Mouse (Mus musculus): ENCODE data around the gene Adal. TPM values are rescaled to one million over a fixed set of nuclear protein-coding genes. Genes with fewer than 3 reads are reported as not detected.
"Not testable (repeated sequence)": the region's sequence is repeated elsewhere in the genome, so short reads cannot be mapped to it uniquely, and the experiment has no call there.

Adal gene
- 0.38 and 1.3 TPM in 2 replicates for polyA plus RNA-seq (2012; rRNA removed)

DNA sequence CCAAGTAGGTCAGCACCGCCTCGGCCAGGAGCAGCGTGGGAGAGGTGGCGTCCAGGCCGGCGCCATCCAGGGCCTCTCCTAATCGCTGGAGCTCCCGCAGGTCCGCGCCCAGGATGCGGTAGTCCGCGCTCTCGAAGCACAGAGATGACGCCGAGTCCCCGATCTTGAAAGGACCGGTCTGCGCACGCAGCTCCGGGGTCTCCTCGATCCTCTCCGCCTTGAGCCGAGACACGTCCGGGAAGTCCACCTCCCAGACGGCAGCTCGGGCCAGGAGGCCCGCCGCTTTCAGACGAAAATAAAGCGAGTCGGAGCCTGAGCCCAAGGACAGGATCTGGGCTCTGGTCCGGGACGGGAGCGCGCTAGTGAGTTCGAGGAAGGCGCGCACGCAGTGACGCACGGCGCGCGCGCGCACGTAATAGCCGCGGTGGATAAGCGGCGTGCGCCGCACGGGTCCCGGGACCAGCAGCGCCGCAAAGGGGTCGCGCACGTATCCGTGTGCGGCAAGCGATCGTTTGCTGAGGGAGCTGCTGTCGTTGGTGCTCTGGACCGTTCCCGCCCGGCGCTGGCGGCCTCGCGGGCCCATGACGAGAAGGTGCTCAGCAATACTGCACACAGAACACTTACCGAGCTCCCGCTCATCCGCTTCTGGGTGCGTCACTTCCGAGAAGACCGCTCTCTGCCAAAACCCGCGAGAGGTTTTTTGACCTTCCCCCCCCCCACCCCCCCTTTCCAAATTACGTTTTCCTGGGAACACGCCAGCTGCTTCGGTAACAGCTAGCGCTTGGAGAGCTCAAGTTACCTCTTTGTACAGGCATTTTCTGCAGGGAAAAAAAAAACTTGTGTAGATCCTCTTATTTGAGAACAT, at the start of gene Adal, which contains the start of gene Lcmt2:
Gene Adal, plus strand, starts transcription at position 411 of the 865 bp plus-strand sequence.
Gene Lcmt2, minus strand, starts transcription at position 636 of the 865 bp plus-strand sequence.
- H3K27me3 ChIP-seq (ENCODE audit: control insufficient read depth, insufficient read depth, low read length): no peaks in the 10 kb centered on the region
- H3K27ac ChIP-seq (ENCODE audit: insufficient read depth, low read depth, low read length): peak within 1 kb of the TSS; percentile 90
- TF ChIP-seq CTCF (IDR thresholded peaks at IDR 0.05; ENCODE audit: extremely low read depth, insufficient read length, insufficient replicate concordance, low read depth, low read length) (no peak), POLR2A (IDR thresholded peaks at IDR 0.05; ENCODE audit: low read depth, low read length) (peak; percentile 66; the same call in 1 of the 2 replicates)
- under 1% methylated on average over 87 of the region's 87 CpGs for WGBS
- H3K4me1 ChIP-seq (ENCODE audit: control insufficient read depth, insufficient read depth, insufficient read length, low read length): peaks cover 10% of the 10 kb centered on the region; the same call in 1 of the 2 replicates
- 0 out of 2 replicates have a peak, but pooled peaks cover 2% of the 10 kb centered on the region for H3K36me3 ChIP-seq (ENCODE audit: control insufficient read depth, insufficient read depth, low read length)
- peak within 1 kb of the TSS; percentile 92 for H3K4me3 ChIP-seq (ENCODE audit: low read depth, low read length)

- WGBS: 13% methylated on average over 9 of the region's 9 CpGs
These were observed 38.2 kb upstream of the Adal start for GRCm38 (mm10) chr2:121102051-121102450.

GRCm38 (mm10) chr2:121105940-121106339, 34.3 kb upstream of the Adal start:
- no peaks in the 10 kb centered on the region for H3K4me1 ChIP-seq (ENCODE audit: control insufficient read depth, insufficient read depth, insufficient read length, low read length)
- no peaks in the 10 kb centered on the region for H3K27me3 ChIP-seq (ENCODE audit: control insufficient read depth, insufficient read depth, low read length)
- no peak overlapping the region for H3K27ac ChIP-seq (ENCODE audit: insufficient read depth, low read depth, low read length)
- no peak for TF ChIP-seq CTCF (IDR thresholded peaks at IDR 0.05; ENCODE audit: extremely low read depth, insufficient read length, insufficient replicate concordance, low read depth, low read length)
- no peak for TF ChIP-seq POLR2A (IDR thresholded peaks at IDR 0.05; ENCODE audit: low read depth, low read length)
- no peak overlapping the region for H3K4me3 ChIP-seq (ENCODE audit: low read depth, low read length)
- no peaks in the 10 kb centered on the region for H3K36me3 ChIP-seq (ENCODE audit: control insufficient read depth, insufficient read depth, low read length)

More at GRCm38 (mm10) chr2:121102051-121102450, 38.2 kb upstream of the Adal start:
- TF ChIP-seq POLR2A (IDR thresholded peaks at IDR 0.05; ENCODE audit: low read depth, low read length): no peak
- TF ChIP-seq CTCF (IDR thresholded peaks at IDR 0.05; ENCODE audit: extremely low read depth, insufficient read length, insufficient replicate concordance, low read depth, low read length): no peak
- H3K27me3 ChIP-seq (ENCODE audit: control insufficient read depth, insufficient read depth, low read length): no peaks in the 10 kb centered on the region
- no peak overlapping the region for H3K27ac ChIP-seq (ENCODE audit: insufficient read depth, low read depth, low read length)
- H3K4me3 ChIP-seq (ENCODE audit: low read depth, low read length): no peak overlapping the region
- no peaks in the 10 kb centered on the region for H3K4me1 ChIP-seq (ENCODE audit: control insufficient read depth, insufficient read depth, insufficient read length, low read length)
- H3K36me3 ChIP-seq (ENCODE audit: control insufficient read depth, insufficient read depth, low read length): no peaks in the 10 kb centered on the region

GRCm38 (mm10) chr2:121109695-121110094, 30.5 kb upstream of the Adal start, which contains the start of gene Tgm7:
Tgm7 (minus strand) TSS chr2:121109795.
- Histone ChIP-seq H3K36me3 (ENCODE audit: control insufficient read depth, insufficient read depth, low read length) (no peaks in the 10 kb centered on the region), H3K27me3 (ENCODE audit: control insufficient read depth, insufficient read depth, low read length) (no peaks in the 10 kb centered on the region), H3K4me1 (ENCODE audit: control insufficient read depth, insufficient read depth, insufficient read length, low read length) (no peaks in the 10 kb centered on the region), H3K4me3 (ENCODE audit: low read depth, low read length) (no peak within 1 kb of the TSS), H3K27ac (ENCODE audit: insufficient read depth, low read depth, low read length) (no peak within 1 kb of the TSS)
- TF ChIP-seq CTCF (IDR thresholded peaks at IDR 0.05; ENCODE audit: extremely low read depth, insufficient read length, insufficient replicate concordance, low read depth, low read length) (no peak), POLR2A (IDR thresholded peaks at IDR 0.05; ENCODE audit: low read depth, low read length) (no peak)
- 83% methylated on average over 4 of the region's 4 CpGs for WGBS

DNA sequence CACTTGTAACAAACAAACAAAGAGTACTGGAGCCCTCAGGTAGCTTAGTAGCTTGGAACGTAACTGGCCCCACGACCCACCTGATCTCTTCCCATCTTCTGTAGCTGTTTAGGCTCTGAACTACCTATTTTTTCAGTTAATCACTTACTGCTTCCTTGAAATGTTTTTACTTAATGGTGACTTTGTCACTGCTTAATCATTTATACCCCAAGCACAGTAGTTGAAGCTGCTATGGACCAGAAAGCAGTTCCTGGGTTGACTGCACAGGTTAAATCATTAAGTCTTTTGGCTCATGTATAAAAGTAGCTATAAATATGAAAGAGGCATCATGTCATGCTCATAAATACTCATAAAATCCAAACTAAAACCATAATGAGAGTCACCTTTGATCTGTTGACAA, 24.8 kb upstream of the Adal start:
- H3K27me3 ChIP-seq (ENCODE audit: control insufficient read depth, insufficient read depth, low read length): no peaks in the 10 kb centered on the region
- TF ChIP-seq POLR2A (IDR thresholded peaks at IDR 0.05; ENCODE audit: low read depth, low read length) (no peak), CTCF (IDR thresholded peaks at IDR 0.05; ENCODE audit: extremely low read depth, insufficient read length, insufficient replicate concordance, low read depth, low read length) (no peak)
- no peak overlapping the region for H3K27ac ChIP-seq (ENCODE audit: insufficient read depth, low read depth, low read length)
- no peaks in the 10 kb centered on the region for H3K4me1 ChIP-seq (ENCODE audit: control insufficient read depth, insufficient read depth, insufficient read length, low read length)
- H3K4me3 ChIP-seq (ENCODE audit: low read depth, low read length): no peak overlapping the region
- WGBS: 86% methylated on average over 2 of the region's 2 CpGs
- no peaks in the 10 kb centered on the region for H3K36me3 ChIP-seq (ENCODE audit: control insufficient read depth, insufficient read depth, low read length)

GRCm38 (mm10) chr2:121119260-121119659, 21.0 kb upstream of the Adal start:
- WGBS: 86% methylated on average over 3 of the region's 3 CpGs
- Histone ChIP-seq H3K4me1 (ENCODE audit: control insufficient read depth, insufficient read depth, insufficient read length, low read length) (no peaks in the 10 kb centered on the region), H3K27ac (ENCODE audit: insufficient read depth, low read depth, low read length) (no peak overlapping the region), H3K4me3 (ENCODE audit: low read depth, low read length) (no peak overlapping the region), H3K27me3 (ENCODE audit: control insufficient read depth, insufficient read depth, low read length) (no peaks in the 10 kb centered on the region), H3K36me3 (ENCODE audit: control insufficient read depth, insufficient read depth, low read length) (no peaks in the 10 kb centered on the region)
- TF ChIP-seq CTCF (IDR thresholded peaks at IDR 0.05; ENCODE audit: extremely low read depth, insufficient read length, insufficient replicate concordance, low read depth, low read length): no peak
- TF ChIP-seq POLR2A (IDR thresholded peaks at IDR 0.05; ENCODE audit: low read depth, low read length): no peak

- H3K4me3 ChIP-seq (ENCODE audit: low read depth, low read length); H3K27me3 ChIP-seq (ENCODE audit: control insufficient read depth, insufficient read depth, low read length); H3K4me1 ChIP-seq (ENCODE audit: control insufficient read depth, insufficient read depth, insufficient read length, low read length); H3K36me3 ChIP-seq (ENCODE audit: control insufficient read depth, insufficient read depth, low read length); H3K27ac ChIP-seq (ENCODE audit: insufficient read depth, low read depth, low read length): not testable (repeated sequence)
- 89% methylated on average over 5 of the region's 5 CpGs for WGBS
These were observed 13.9 kb upstream of the Adal start for GRCm38 (mm10) chr2:121126302-121126701.
